Mouse (Mus musculus) spleen, adult 2 months (tissue): ENCODE data around the gene Rassf5.

ENCODE experiments used
- CTCF ChIP-seq: fragments of 200-500 bp; IDR thresholded peaks from 2 replicates; pipeline ENCODE4 v1.5.1; 2011; ENCODE audit warnings: mild to moderate bottlenecking, inconsistent platforms; ENCODE audit not compliant: insufficient read depth, insufficient read length, insufficient replicate concordance; ENCODE audit errors: extremely low read depth
- POLR2A ChIP-seq: fragments of 200-500 bp; IDR thresholded peaks from 2 replicates; pipeline ENCODE4 v1.6.1; 2011; ENCODE audit warnings: low read depth, low read length, inconsistent platforms

GRCm38 (mm10) chr1:131275577-131275976, 30.5 kb upstream of the Rassf5 start:
- TF ChIP-seq CTCF (no peak), POLR2A (no peak)
